Mouse (Mus musculus) CH12.LX (cell line): ENCODE measurements around the gene Bsg.

Experiments used
- MXI1 ChIP-seq: IDR thresholded peaks from 2 replicates; pipeline ENCODE4 v1.6.1; 2011; ENCODE audit warnings: mild to moderate bottlenecking, low read depth, low read length, improper control_type of control experiment
- NRF1 ChIP-seq: IDR thresholded peaks from 2 replicates; pipeline ENCODE4 v1.6.1; 2014; ENCODE audit warnings: low read depth, mild to moderate bottlenecking, inconsistent platforms, low read length, improper control_type of control experiment, moderate library complexity

DNA sequence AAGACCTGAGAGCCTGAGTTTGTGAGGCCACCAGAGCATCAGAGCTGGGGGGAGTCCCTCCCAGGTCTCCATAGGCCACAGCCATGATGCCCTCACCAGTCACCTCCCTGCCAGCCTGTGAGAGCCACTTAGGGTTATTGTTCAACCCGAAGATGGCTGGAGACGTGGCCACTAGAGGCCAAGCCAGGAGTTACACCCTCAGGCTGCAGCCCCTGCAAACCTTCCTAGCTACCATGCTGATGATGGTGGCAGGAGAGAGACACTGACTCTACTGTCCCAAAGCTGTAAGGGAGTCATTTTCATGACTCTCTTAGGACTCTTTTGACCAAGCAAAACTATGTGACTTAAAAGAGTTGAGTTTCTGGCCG, 32.2 kb upstream of the Bsg start:
- TF ChIP-seq MXI1 (no peak), NRF1 (no peak)
